Mouse (Mus musculus): ENCODE data around the gene Hectd4. TPM values are rescaled to one million over a fixed set of nuclear protein-coding genes. Genes with fewer than 3 reads are reported as not detected.
"Not testable (repeated sequence)": the region's sequence is repeated elsewhere in the genome, so short reads cannot be mapped to it uniquely, and the experiment has no call there.

Hectd4 gene
- polyA plus RNA-seq, 1 experiment from 2014 or later: 7.8 TPM

- H3K9me3 ChIP-seq: no peaks in the 10 kb centered on the region
- peak overlapping the region; percentile 78 for H3K27ac ChIP-seq
- no peaks in the 10 kb centered on the region for H3K27me3 ChIP-seq
- H3K4me1 ChIP-seq: peaks cover 17% of the 10 kb centered on the region
- peak overlapping the region; percentile 95 for H3K9ac ChIP-seq
- H3K36me3 ChIP-seq: no peaks in the 10 kb centered on the region
- 9% methylated on average over 17 of the region's 17 CpGs for WGBS
- H3K4me2 ChIP-seq (replicated peaks): peak overlapping the region; percentile 89
- peak overlapping the region; percentile 94 for H3K4me3 ChIP-seq
- ATAC-seq (ENCODE audit: insufficient number of reproducible peaks, insufficient read depth, low FRiP score, low TSS enrichment): peak; percentile 49
Measured at GRCm38 (mm10) chr5:121191584-121191906, 28.5 kb upstream of the Hectd4 start.

DNA sequence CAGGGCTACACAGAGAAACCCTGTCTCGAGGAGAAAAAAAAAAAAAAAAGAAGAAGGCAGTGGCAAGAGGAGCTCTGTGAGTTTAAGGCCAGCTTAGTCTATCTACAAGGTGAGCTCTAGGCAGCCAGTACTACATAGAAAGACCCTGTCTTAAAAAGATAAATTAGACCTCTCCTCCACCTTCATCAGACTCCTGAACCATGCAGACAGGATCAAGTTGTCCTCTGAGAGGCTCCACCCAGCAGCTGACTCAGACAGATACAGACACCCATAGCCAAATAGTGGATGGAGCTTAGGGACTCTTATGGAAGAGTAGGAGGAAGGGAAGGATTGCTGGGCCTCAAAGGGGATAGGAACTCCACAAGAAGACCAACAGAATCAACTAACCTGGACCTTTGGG lies 25.8 kb upstream of the Hectd4 start:
- 30% methylated on average over 1 of the region's 1 CpGs for WGBS
- H3K36me3 ChIP-seq: no peaks in the 10 kb centered on the region

GRCm38 (mm10) chr5:121196764-121197163 lies 23.3 kb upstream of the Hectd4 start:
- Histone ChIP-seq H3K4me3 (no peak overlapping the region), H3K36me3 (no peaks in the 10 kb centered on the region), H3K27ac (no peak overlapping the region), H3K4me1 (no peaks in the 10 kb centered on the region), H3K4me2 (replicated peaks) (no peak overlapping the region), H3K9ac (no peak overlapping the region), H3K27me3 (no peaks in the 10 kb centered on the region), H3K9me3 (no peaks in the 10 kb centered on the region)
- WGBS: 48% methylated on average over 5 of the region's 5 CpGs
- no peak for ATAC-seq (ENCODE audit: insufficient number of reproducible peaks, insufficient read depth, low FRiP score, low TSS enrichment)

More for the DNA sequence above, 25.8 kb upstream of the Hectd4 start:
- Histone ChIP-seq H3K27me3 (no peaks in the 10 kb centered on the region), H3K4me3 (no peak overlapping the region), H3K4me2 (replicated peaks) (no peak overlapping the region), H3K9me3 (no peaks in the 10 kb centered on the region), H3K4me1 (peaks cover 10% of the 10 kb centered on the region), H3K9ac (no peak overlapping the region), H3K27ac (no peak overlapping the region)
- ATAC-seq (ENCODE audit: insufficient number of reproducible peaks, insufficient read depth, low FRiP score, low TSS enrichment): no peak

GRCm38 (mm10) chr5:121197337-121197736 lies 22.7 kb upstream of the Hectd4 start:
- ATAC-seq (ENCODE audit: insufficient number of reproducible peaks, insufficient read depth, low FRiP score, low TSS enrichment): no peak

DNA sequence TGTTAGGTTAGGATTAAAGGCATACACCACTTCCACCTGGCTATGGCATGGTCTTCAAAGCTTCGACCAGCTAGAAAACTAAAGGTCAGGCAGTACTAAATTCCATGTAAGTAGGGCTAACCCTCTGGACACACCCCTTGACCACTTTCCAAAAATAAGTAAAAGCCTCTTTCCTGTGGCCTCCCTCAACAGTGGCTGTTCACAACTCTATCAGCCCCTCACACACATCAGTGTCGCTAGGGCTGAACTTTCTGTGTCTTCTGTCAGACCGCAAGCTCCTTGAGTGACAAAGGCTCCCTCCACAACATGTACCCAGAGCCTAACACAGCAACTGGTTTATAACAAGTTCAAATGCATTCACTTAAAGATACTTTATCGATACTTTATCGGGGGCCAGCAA lies 21.6 kb upstream of the Hectd4 start:
- no peak overlapping the region for H3K9ac ChIP-seq
- no peak overlapping the region for H3K4me2 ChIP-seq (replicated peaks)
- no peak for ATAC-seq (ENCODE audit: insufficient number of reproducible peaks, insufficient read depth, low FRiP score, low TSS enrichment)
- no peaks in the 10 kb centered on the region for H3K9me3 ChIP-seq
- no peaks in the 10 kb centered on the region for H3K4me1 ChIP-seq
- H3K4me3 ChIP-seq: no peak overlapping the region
- 83% methylated on average over 5 of the region's 5 CpGs for WGBS
- no peaks in the 10 kb centered on the region for H3K27me3 ChIP-seq
- H3K36me3 ChIP-seq: no peaks in the 10 kb centered on the region
- no peak overlapping the region for H3K27ac ChIP-seq

More at GRCm38 (mm10) chr5:121197337-121197736, 22.7 kb upstream of the Hectd4 start:
- H3K9ac ChIP-seq: no peak overlapping the region
- H3K4me2 ChIP-seq (replicated peaks): no peak overlapping the region
- H3K27me3 ChIP-seq: no peaks in the 10 kb centered on the region
- no peaks in the 10 kb centered on the region for H3K9me3 ChIP-seq
- no peak overlapping the region for H3K4me3 ChIP-seq
- no peaks in the 10 kb centered on the region for H3K4me1 ChIP-seq
- whole genome bisulfite sequencing: 87% methylated on average over 2 of the region's 2 CpGs
- H3K36me3 ChIP-seq: no peaks in the 10 kb centered on the region
- no peak overlapping the region for H3K27ac ChIP-seq

DNA sequence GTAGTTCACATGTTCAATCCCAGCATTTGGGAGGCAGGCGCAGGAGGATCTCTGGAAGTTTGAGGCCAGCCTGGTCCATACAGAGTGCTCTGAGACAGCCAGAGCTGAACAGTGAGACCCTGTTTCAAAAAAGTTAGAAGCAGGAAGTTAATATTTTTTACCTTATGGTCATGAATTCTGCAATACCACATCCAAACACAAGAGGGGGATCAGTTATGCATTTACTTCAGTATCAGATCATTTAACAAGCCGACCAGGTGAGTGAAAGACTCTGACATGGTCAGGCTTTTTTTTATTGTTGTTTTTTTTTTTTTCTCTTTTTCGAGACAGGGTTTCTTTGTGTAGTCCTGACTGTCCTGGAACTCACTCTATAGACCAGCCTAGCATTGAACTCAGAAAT lies 18.3 kb upstream of the Hectd4 start:
- H3K27me3 ChIP-seq: no peaks in the 10 kb centered on the region
- peaks cover 12% of the 10 kb centered on the region for H3K4me1 ChIP-seq
- WGBS: 42% methylated on average over 3 of the region's 3 CpGs
- H3K4me3 ChIP-seq: no peak overlapping the region
- H3K9ac ChIP-seq: no peak overlapping the region
- H3K9me3 ChIP-seq: no peaks in the 10 kb centered on the region
- peaks cover 13% of the 10 kb centered on the region for H3K36me3 ChIP-seq
- no peak overlapping the region for H3K4me2 ChIP-seq (replicated peaks)
- no peak for ATAC-seq (ENCODE audit: insufficient number of reproducible peaks, insufficient read depth, low FRiP score, low TSS enrichment)
- H3K27ac ChIP-seq: no peak overlapping the region

DNA sequence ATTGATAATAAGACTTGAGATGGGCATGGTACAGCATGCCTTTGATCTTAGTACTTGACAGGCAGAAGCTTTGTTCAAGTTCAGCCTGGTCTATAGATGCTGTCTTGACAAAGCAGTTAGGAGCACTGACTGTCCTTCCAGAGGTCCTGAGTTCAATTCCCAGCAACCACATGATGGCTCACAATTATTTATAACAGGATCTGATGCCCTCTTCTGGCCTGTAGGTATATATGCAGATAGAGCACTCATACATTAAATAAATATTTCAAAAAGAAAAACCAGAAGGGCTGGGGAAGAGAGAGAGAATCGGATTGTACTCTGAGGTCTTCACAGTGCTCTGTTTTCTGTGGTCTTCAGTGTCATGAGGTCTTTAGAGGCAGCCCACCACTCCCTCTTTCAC lies 17.6 kb upstream of the Hectd4 start:
- Histone ChIP-seq H3K27me3 (no peaks in the 10 kb centered on the region), H3K27ac (no peak overlapping the region), H3K9me3 (no peaks in the 10 kb centered on the region), H3K36me3 (peaks cover 20% of the 10 kb centered on the region), H3K4me3 (no peak overlapping the region), H3K9ac (no peak overlapping the region), H3K4me2 (replicated peaks) (no peak overlapping the region), H3K4me1 (peaks cover 15% of the 10 kb centered on the region)
- WGBS: 82% methylated on average over 1 of the region's 1 CpGs
- no peak for ATAC-seq (ENCODE audit: insufficient number of reproducible peaks, insufficient read depth, low FRiP score, low TSS enrichment)

DNA sequence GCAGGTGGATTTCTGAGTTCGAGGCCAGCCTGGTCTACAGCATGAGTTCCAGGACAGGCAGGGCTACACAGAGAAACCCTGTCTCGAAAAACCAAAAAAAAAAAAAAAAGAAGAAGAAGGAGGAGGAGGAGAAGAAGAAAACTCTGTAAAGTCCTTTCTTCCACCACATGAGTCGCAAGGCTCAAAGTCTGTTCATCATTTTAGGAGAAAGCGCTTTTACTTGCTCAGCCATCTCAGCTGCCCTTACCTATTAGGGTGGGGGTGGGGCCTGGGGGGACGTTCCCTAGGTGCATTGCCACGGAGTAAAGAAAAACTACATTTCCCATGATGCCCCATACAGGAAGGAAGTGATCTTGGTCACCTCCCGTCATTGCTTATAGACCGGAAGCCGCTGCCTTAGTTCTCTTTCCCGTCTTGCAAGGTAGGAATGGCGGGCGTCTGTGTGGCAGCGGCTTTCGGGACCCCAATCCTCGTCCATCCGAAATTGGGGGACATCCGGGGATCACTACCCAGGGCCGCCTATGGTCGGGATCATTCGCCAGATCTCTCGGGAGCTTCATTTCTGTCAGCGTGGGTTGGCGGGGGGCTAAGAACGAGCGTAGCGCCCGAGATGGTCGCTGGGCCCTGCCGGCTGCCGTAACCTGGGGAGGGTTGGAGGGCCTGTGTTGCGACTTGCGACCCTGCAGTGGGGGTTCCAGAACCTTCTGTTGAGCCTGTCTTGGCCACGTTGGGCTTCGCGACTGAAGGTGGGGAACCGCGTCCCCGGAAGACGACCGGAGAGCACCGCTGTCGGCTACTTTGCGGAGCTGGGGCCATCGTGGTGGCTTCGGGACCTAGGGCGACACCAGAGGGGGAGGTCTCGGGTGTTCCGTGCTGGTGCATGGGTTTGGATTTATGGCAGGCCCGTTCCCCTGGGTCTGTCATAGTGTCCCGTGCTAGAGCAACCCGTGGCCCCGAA lies 15.6 kb upstream of the Hectd4 start, which contains the start of gene Rpl6:
Gene Rpl6 (plus strand): TSS at position 350 of the 958 bp plus-strand sequence.
- Histone ChIP-seq H3K36me3 (peaks cover 39% of the 10 kb centered on the region), H3K9me3 (no peaks in the 10 kb centered on the region), H3K4me1 (peaks cover 18% of the 10 kb centered on the region), H3K9ac (peak within 1 kb of the TSS; percentile 99), H3K4me2 (replicated peaks) (peak within 1 kb of the TSS; percentile 62), H3K27ac (peak within 1 kb of the TSS; percentile 86), H3K27me3 (no peaks in the 10 kb centered on the region), H3K4me3 (peak within 1 kb of the TSS; percentile 98)
- WGBS: 2% methylated on average over 52 of the region's 52 CpGs
- peak; percentile 76 for ATAC-seq (ENCODE audit: insufficient number of reproducible peaks, insufficient read depth, low FRiP score, low TSS enrichment)

- H3K4me3 ChIP-seq: peak overlapping the region; percentile 98
- H3K9ac ChIP-seq: peak overlapping the region; percentile 99
- not testable (repeated sequence) for ATAC-seq (ENCODE audit: insufficient number of reproducible peaks, insufficient read depth, low FRiP score, low TSS enrichment); H3K27ac ChIP-seq; H3K27me3 ChIP-seq; H3K9me3 ChIP-seq
- peaks cover 50% of the 10 kb centered on the region for H3K36me3 ChIP-seq
- H3K4me1 ChIP-seq: peaks cover 18% of the 10 kb centered on the region
- peak overlapping the region; percentile 62 for H3K4me2 ChIP-seq (replicated peaks)
- WGBS: 74% methylated on average over 8 of the region's 10 CpGs
Measured at GRCm38 (mm10) chr5:121205537-121206130, 14.4 kb upstream of the Hectd4 start.

DNA sequence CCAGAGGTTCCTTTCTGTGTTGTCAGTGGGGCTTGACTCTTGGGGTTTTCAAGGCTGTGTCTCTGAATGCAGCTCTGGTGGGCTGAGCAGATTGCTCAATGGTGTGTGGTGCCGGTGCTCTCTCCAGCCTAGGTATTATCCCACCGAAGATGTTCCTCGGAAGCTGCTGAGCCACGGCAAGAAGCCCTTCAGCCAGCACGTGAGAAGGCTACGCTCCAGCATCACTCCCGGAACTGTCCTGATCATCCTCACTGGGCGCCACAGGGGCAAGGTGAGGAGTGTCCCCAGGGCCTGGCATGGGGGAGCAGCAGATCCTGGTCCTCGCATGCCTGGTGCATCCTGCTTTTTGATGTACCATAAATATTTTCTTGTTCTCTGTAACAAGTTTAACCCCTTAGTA lies 13.5 kb upstream of the Hectd4 start:
- Histone ChIP-seq H3K9me3 (no peaks in the 10 kb centered on the region), H3K27ac (no peak overlapping the region), H3K4me2 (replicated peaks) (peak overlapping the region; percentile 62; the same call in 1 of the 2 replicates), H3K27me3 (no peaks in the 10 kb centered on the region), H3K9ac (peak overlapping the region; percentile 99; the same call in 1 of the 2 replicates), H3K36me3 (peaks cover 59% of the 10 kb centered on the region), H3K4me3 (peak overlapping the region; percentile 98; the same call in 1 of the 2 replicates), H3K4me1 (peaks cover 18% of the 10 kb centered on the region)
- 78% methylated on average over 9 of the region's 9 CpGs for WGBS
- ATAC-seq (ENCODE audit: insufficient number of reproducible peaks, insufficient read depth, low FRiP score, low TSS enrichment): no peak

DNA sequence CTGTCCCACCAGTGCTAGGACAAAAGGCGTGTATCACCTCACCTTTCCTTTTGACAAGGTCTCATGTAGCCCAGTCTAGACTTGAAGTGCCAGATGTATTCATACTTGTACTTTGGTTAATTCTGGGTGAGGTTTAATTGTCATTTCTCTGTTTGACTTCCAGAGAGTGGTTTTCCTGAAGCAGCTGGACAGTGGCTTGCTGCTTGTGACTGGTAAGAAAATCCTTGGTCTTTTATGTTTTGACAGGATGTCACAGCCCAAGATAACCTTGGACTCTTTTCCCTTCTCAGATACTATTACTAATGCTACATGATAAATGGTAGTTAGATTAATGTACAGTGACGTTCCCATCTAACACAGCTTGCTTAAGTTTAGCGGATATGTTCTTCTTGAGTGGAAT lies 13.0 kb upstream of the Hectd4 start:
- H3K27ac ChIP-seq: no peak overlapping the region
- no peak overlapping the region for H3K4me3 ChIP-seq
- no peak overlapping the region for H3K9ac ChIP-seq
- no peaks in the 10 kb centered on the region for H3K27me3 ChIP-seq
- peaks cover 18% of the 10 kb centered on the region for H3K4me1 ChIP-seq
- 86% methylated on average over 3 of the region's 3 CpGs for WGBS
- no peak overlapping the region for H3K4me2 ChIP-seq (replicated peaks)
- ATAC-seq (ENCODE audit: insufficient number of reproducible peaks, insufficient read depth, low FRiP score, low TSS enrichment): no peak
- peaks cover 63% of the 10 kb centered on the region for H3K36me3 ChIP-seq
- no peaks in the 10 kb centered on the region for H3K9me3 ChIP-seq
